Mouse (Mus musculus): Measurements from ENCODE around the gene Copz1. TPM values are rescaled to one million over a fixed set of nuclear protein-coding genes. Genes with fewer than 3 reads are reported as not detected.
"Not testable (repeated sequence)": the region's sequence is repeated elsewhere in the genome, so short reads cannot be mapped to it uniquely, and the experiment has no call there.

Copz1 gene
- polyA plus RNA-seq, 1 experiment from 2014 or later, result 172 TPM

DNA sequence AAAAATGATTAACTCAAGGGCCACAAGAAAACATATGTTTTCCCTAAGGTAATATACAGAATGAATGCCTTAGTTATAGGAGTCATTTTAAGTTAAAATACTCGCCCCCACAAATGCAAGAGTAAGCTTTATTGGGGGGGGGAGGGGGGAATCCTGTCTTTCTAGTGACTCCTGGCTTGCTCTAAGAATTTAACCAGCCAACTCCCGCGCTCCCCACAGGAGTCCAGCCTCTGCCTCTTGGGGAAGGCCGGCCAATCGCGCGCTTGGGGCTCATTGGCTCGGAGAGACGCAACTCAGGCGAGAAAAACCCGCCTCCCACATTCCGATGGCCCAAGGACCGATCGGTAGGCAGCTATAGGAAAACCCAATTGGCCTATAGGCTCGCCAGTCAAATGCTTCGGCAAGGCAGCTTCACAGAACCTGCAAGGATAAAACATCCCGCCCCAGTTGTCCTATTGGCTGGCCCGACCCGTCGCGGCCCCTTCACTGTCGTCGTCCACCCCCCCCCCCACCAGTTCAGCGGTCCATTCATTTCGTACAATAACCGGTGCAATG lies 33.3 kb upstream of the Copz1 start:
- peaks cover 43% of the 10 kb centered on the region for H3K36me3 ChIP-seq (ENCODE audit: control insufficient read depth, insufficient read depth, low read length)

DNA sequence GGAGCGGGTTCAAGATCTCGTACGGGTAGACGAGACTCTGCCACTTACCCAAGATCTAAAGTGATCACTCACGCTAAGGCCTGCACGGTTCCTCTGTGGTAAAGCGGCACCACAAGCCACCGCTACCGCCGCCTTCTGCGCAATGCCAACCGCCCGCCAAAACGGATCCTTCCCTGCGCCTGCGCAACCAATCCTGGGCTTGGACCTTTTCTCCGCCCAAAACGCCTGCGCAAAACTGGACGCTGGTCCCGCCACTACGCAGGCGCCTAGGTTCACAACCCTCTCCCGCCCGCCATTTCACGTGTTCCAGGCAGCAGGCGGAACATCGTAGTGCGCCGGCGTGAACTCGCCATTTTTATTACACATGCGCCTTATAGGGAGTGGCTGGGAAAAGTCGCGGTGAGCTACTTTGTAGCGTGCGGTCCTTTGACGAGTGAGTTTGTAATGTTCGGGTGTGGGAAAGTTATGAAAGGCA lies 32.8 kb upstream of the Copz1 start, which contains the start of gene Cbx5:
TSS of gene Cbx5 (minus strand) at position 132 of the 475 bp plus-strand sequence.
- Histone ChIP-seq H3K9ac (ENCODE audit: low read length) (peak within 1 kb of the TSS; percentile 94), H3K27me3 (ENCODE audit: control insufficient read depth, insufficient read depth, low read length) (no peaks in the 10 kb centered on the region), H3K27ac (replicated peaks in 1 of 2; ENCODE audit: control insufficient read depth in 1 of 2, insufficient read depth in 1 of 2, low read depth in 2 of 2, low read length in 2 of 2) (peak within 1 kb of the TSS; percentile 95 to 99), H3K4me2 (ENCODE audit: low read length) (peak within 1 kb of the TSS; percentile 86), H3K4me3 (ENCODE audit: control insufficient read depth in 1 of 2, insufficient read depth in 1 of 2, low read depth in 1 of 2, low read length in 2 of 2) (peak within 1 kb of the TSS; percentile 80), H3K36me3 (ENCODE audit: control insufficient read depth, insufficient read depth, low read length) (peaks cover 42% of the 10 kb centered on the region), H3K9me3 (ENCODE audit: control insufficient read depth, low read length) (no peaks in the 10 kb centered on the region), H3K4me1 (ENCODE audit: control insufficient read depth in 2 of 2, insufficient read depth in 2 of 2, low read length in 2 of 2) (peaks cover 6 to 36% of the 10 kb centered on the region in 2 experiments; a peak in 3 of 4 replicates)
- under 1% methylated on average over 39 of the region's 39 CpGs for WGBS
- peak; percentile 90 for ATAC-seq (ENCODE audit: insufficient number of reproducible peaks, insufficient read depth, low FRiP score, low read depth)

More for the DNA sequence above, 33.3 kb upstream of the Copz1 start:
- H3K4me3 ChIP-seq (ENCODE audit: control insufficient read depth in 1 of 2, insufficient read depth in 1 of 2, low read depth in 1 of 2, low read length in 2 of 2), result peak overlapping the region; percentile 80
- peak overlapping the region; percentile 94 for H3K9ac ChIP-seq (ENCODE audit: low read length)
- peaks cover 6 to 36% of the 10 kb centered on the region in 2 experiments; a peak in 3 of 4 replicates for H3K4me1 ChIP-seq (ENCODE audit: control insufficient read depth in 2 of 2, insufficient read depth in 2 of 2, low read length in 2 of 2)
- H3K9me3 ChIP-seq (ENCODE audit: control insufficient read depth, low read length), result no peaks in the 10 kb centered on the region
- no peaks in the 10 kb centered on the region for H3K27me3 ChIP-seq (ENCODE audit: control insufficient read depth, insufficient read depth, low read length)
- 0% methylated on average over 26 of the region's 26 CpGs for WGBS
- ATAC-seq (ENCODE audit: insufficient number of reproducible peaks, insufficient read depth, low FRiP score, low read depth), result peak; percentile 82
- peak overlapping the region; percentile 72 for H3K4me2 ChIP-seq (ENCODE audit: low read length)
- H3K27ac ChIP-seq (replicated peaks in 1 of 2; ENCODE audit: control insufficient read depth in 1 of 2, insufficient read depth in 1 of 2, low read depth in 2 of 2, low read length in 2 of 2), result peak overlapping the region; percentile 94 to 95

DNA sequence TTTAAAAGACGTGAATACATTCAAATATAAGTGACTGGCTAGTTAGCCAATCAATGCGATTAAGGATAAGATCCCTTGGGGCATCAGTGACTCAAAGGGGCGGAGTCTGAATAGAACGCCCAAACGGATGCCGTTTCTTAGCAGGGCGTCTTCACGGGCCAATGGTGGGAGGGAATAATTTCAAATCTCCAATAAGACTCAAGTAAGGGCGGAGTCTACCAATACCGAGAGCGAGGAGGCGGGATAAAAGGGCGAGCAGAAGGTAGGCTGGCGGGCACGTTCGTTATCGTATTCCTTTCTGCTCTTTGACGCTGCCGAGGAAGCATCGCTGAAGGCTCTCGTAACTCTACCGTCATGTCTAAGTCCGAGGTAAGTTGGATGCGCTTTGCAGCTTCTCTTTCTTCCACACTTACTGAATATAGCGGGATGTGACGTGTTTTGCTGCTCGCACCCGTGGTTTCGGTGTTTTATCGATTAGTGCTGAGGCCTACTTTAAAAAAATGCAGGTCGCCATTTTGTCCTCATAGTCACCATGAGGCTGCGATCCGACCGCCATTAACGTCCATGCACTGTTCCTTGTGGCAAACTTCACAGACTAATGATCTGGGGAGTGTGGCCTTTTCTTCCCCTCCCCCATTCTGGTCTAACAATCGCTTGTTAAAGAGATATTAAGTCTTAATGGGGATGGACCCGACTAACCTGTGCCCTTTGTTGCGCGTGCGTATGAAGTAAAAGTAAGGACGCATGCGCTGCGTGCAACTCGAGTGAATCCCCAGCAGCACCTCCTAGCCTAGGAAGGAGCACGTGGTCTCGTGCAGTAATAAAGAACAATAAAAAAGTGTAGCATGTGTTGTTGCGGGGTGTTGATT lies 32.1 kb upstream of the Copz1 start, which contains the start of gene Hnrnpa1:
TSS of gene Hnrnpa1 (plus strand) at position 273 of the 869 bp plus-strand sequence.
- under 1% methylated on average over 47 of the region's 47 CpGs for WGBS
- ATAC-seq (ENCODE audit: insufficient number of reproducible peaks, insufficient read depth, low FRiP score, low read depth), result peak; percentile 90
- peak within 1 kb of the TSS; percentile 94 for H3K9ac ChIP-seq (ENCODE audit: low read length)
- H3K4me3 ChIP-seq (ENCODE audit: control insufficient read depth in 1 of 2, insufficient read depth in 1 of 2, low read depth in 1 of 2, low read length in 2 of 2), result peak within 1 kb of the TSS; percentile 80
- no peaks in the 10 kb centered on the region for H3K27me3 ChIP-seq (ENCODE audit: control insufficient read depth, insufficient read depth, low read length)
- peak within 1 kb of the TSS; percentile 86 for H3K4me2 ChIP-seq (ENCODE audit: low read length)
- H3K36me3 ChIP-seq (ENCODE audit: control insufficient read depth, insufficient read depth, low read length), result peaks cover 46% of the 10 kb centered on the region
- peaks cover 6 to 38% of the 10 kb centered on the region in 2 experiments for H3K4me1 ChIP-seq (ENCODE audit: control insufficient read depth in 2 of 2, insufficient read depth in 2 of 2, low read length in 2 of 2)
- H3K9me3 ChIP-seq (ENCODE audit: control insufficient read depth, low read length), result no peaks in the 10 kb centered on the region
- peak within 1 kb of the TSS; percentile 95 to 99 for H3K27ac ChIP-seq (replicated peaks in 1 of 2; ENCODE audit: control insufficient read depth in 1 of 2, insufficient read depth in 1 of 2, low read depth in 2 of 2, low read length in 2 of 2)

DNA sequence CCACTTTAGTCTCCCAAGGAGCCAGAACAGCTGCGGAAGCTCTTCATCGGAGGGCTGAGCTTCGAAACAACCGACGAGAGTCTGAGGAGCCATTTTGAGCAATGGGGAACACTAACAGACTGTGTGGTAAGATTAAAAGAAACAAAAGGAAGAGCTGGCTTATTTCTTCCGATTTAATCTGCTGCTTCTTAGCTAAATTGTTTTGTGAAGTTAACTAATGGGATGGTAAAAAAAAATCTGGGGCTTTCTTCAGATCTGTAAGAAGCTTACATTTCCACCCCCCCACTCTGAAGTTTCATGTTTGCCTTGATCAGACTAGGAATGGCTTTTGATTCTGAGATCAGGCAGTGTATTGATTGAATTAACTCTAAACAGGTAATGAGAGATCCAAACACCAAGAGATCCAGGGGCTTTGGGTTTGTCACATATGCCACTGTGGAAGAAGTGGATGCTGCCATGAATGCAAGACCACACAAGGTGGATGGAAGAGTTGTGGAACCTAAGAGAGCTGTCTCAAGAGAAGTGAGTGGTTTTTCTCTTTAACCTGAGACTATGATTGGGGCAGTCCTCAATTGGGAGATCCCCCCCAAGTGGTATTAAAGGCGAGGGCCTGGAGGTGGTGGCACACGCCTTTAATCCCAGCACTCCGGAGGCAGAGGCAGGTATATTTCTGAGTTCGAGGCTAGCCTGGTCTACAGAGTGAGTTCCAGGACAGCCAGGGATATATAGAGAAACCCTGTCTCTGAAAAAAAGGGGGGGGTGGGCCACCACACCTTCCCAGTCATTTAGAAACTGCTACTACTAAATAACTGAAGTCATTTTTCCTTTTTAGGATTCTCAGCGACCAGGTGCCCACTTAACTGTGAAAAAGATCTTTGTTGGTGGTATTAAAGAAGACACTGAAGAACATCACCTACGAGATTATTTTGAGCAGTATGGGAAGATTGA lies 31.2 kb upstream of the Copz1 start:
- not testable (repeated sequence) for ATAC-seq (ENCODE audit: insufficient number of reproducible peaks, insufficient read depth, low FRiP score, low read depth); H3K9me3 ChIP-seq (ENCODE audit: control insufficient read depth, low read length); H3K27me3 ChIP-seq (ENCODE audit: control insufficient read depth, insufficient read depth, low read length)
- Histone ChIP-seq H3K9ac (ENCODE audit: low read length) (peak overlapping the region; percentile 94), H3K4me1 (ENCODE audit: control insufficient read depth in 2 of 2, insufficient read depth in 2 of 2, low read length in 2 of 2) (peaks cover 6 to 41% of the 10 kb centered on the region in 2 experiments), H3K27ac (replicated peaks in 1 of 2; ENCODE audit: control insufficient read depth in 1 of 2, insufficient read depth in 1 of 2, low read depth in 2 of 2, low read length in 2 of 2) (peak overlapping the region; percentile 95 to 99), H3K36me3 (ENCODE audit: control insufficient read depth, insufficient read depth, low read length) (peaks cover 50% of the 10 kb centered on the region), H3K4me3 (ENCODE audit: control insufficient read depth in 1 of 2, insufficient read depth in 1 of 2, low read depth in 1 of 2, low read length in 2 of 2) (peak overlapping the region; percentile 80), H3K4me2 (ENCODE audit: low read length) (peak overlapping the region; percentile 86)
- WGBS, result 9% methylated on average over 12 of the region's 12 CpGs

DNA sequence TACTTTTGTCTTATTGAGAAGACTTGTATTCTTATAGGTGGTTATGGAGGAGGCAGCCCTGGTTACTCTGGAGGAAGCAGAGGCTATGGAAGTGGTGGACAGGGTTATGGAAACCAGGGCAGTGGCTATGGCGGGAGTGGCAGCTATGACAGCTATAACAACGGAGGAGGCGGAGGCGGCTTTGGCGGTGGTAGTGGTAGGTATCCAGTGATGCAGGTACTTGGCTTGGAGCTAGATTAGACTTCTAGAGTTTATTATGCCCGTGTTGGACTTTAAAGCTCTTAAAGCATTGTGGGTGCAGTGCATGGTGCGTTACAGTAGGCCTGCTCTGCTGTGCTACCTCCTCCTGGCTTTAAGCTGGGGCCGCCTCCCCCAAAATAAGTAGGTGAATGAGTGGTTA lies 29.6 kb upstream of the Copz1 start:
- Histone ChIP-seq H3K27me3 (ENCODE audit: control insufficient read depth, insufficient read depth, low read length) (no peaks in the 10 kb centered on the region), H3K9ac (ENCODE audit: low read length) (peak overlapping the region; percentile 64), H3K4me2 (ENCODE audit: low read length) (peak overlapping the region; percentile 86), H3K9me3 (ENCODE audit: control insufficient read depth, low read length) (no peaks in the 10 kb centered on the region), H3K36me3 (ENCODE audit: control insufficient read depth, insufficient read depth, low read length) (peaks cover 66% of the 10 kb centered on the region), H3K27ac (replicated peaks in 1 of 2; ENCODE audit: control insufficient read depth in 1 of 2, insufficient read depth in 1 of 2, low read depth in 2 of 2, low read length in 2 of 2) (peak overlapping the region in 1 of 2 experiments; percentile 9; a peak in 1 of 4 replicates), H3K4me1 (ENCODE audit: control insufficient read depth in 2 of 2, insufficient read depth in 2 of 2, low read length in 2 of 2) (peaks cover 6 to 36% of the 10 kb centered on the region in 2 experiments), H3K4me3 (ENCODE audit: control insufficient read depth in 1 of 2, insufficient read depth in 1 of 2, low read depth in 1 of 2, low read length in 2 of 2) (peak overlapping the region in 1 of 2 experiments; percentile 80; a peak in 2 of 4 replicates)
- no peak for ATAC-seq (ENCODE audit: insufficient number of reproducible peaks, insufficient read depth, low FRiP score, low read depth)
- WGBS, result 66% methylated on average over 8 of the region's 8 CpGs

DNA sequence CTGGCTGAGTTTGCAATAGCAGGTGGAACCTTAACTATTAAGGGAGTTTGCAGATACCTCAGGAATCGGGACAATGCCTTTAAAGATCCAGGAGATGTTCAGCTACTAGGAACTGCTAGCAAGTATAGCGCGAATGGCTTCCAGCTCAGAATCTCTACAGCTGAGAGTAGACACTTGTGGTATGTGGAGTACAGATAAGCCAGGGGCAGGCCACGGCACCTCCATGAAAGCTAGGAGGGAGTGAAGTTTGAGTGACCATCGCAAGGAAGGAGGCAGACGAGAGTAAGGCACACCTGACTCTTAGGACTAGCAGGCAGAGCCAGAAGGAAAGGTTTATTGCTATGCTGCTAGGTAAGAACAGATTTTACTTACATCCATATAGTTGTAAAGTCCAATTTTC lies 26.9 kb upstream of the Copz1 start:
- Histone ChIP-seq H3K36me3 (ENCODE audit: control insufficient read depth, insufficient read depth, low read length) (peaks cover 80% of the 10 kb centered on the region), H3K9ac (ENCODE audit: low read length) (no peak overlapping the region), H3K9me3 (ENCODE audit: control insufficient read depth, low read length) (no peaks in the 10 kb centered on the region), H3K27ac (replicated peaks in 1 of 2; ENCODE audit: control insufficient read depth in 1 of 2, insufficient read depth in 1 of 2, low read depth in 2 of 2, low read length in 2 of 2) (no peak overlapping the region), H3K27me3 (ENCODE audit: control insufficient read depth, insufficient read depth, low read length) (no peaks in the 10 kb centered on the region), H3K4me3 (ENCODE audit: control insufficient read depth in 1 of 2, insufficient read depth in 1 of 2, low read depth in 1 of 2, low read length in 2 of 2) (no peak overlapping the region), H3K4me2 (ENCODE audit: low read length) (no peak overlapping the region), H3K4me1 (ENCODE audit: control insufficient read depth in 2 of 2, insufficient read depth in 2 of 2, low read length in 2 of 2) (peaks cover 6 to 27% of the 10 kb centered on the region in 2 experiments)
- ATAC-seq (ENCODE audit: insufficient number of reproducible peaks, insufficient read depth, low FRiP score, low read depth), result no peak
- WGBS, result 30% methylated on average over 6 of the region's 6 CpGs
